Mouse (Mus musculus): ENCODE measurements around the gene Pou1f1. TPM values are rescaled to one million over a fixed set of nuclear protein-coding genes. Genes with fewer than 3 reads are reported as not detected.

Pou1f1 gene
- not detected for polyA plus RNA-seq (2015; fragmentation: Illumina TruSeq; extraction: RNeasy Lipid Tissue Mini Kit (QIAGEN cat#74804); ENCODE audit: insufficient read depth, low read depth, low replicate concordance)

GRCm38 (mm10) chr16:65520211-65520610, at the start of gene Pou1f1:
Gene Pou1f1 (plus strand): TSS chr16:65520511.

GRCm38 (mm10) chr16:65561963-65562863, 41.9 kb downstream of the Pou1f1 start, which contains the start of gene Chmp2b:
Gene Chmp2b (minus strand): TSS chr16:65562726.

Other genes starting within 250 kb of the Pou1f1 start
- 11.7 TPM for gene Chmp2b, start 42.2 kb downstream of the Pou1f1 start, polyA plus RNA-seq (2015; fragmentation: Illumina TruSeq; extraction: RNeasy Lipid Tissue Mini Kit (QIAGEN cat#74804); ENCODE audit: insufficient read depth, low read depth, low replicate concordance)

Measured in pancreas, adult 10 weeks (tissue).